Mouse (Mus musculus) hindbrain, embryonic 11.5 days (tissue): ENCODE results near the gene Zfp787. TPM values are rescaled to one million over a fixed set of nuclear protein-coding genes. Genes with fewer than 3 reads are reported as not detected.

Source experiments
- ATAC-seq: fragments of 200-750 bp; cut with Nextera tagmentation; 2 replicates; pipeline ENCODE4 v1.8.0; 2017; ENCODE audit warnings: mild to moderate bottlenecking, moderate TSS enrichment, moderate library complexity; ENCODE audit not compliant: low FRiP score
- DNase-seq: peaks from one replicate; pipeline ENCODE4 v3.0.0-alpha.2; 2015; ENCODE audit warnings: low spot score
- H3K27ac ChIP-seq: fragments of 300-500 bp; sonication (generic); 2 replicates; pipeline ENCODE4 v1.5.1; 2014; ENCODE audit warnings: mild to moderate bottlenecking, low read depth, low read length
- H3K27me3 ChIP-seq: fragments of 300-500 bp; sonication (generic); 2 replicates; pipeline ENCODE4 v1.6.1; 2014; ENCODE audit warnings: mild to moderate bottlenecking, low read length, moderate library complexity, mixed read lengths; ENCODE audit not compliant: control insufficient read depth, insufficient read depth
- H3K36me3 ChIP-seq: fragments of 300-500 bp; sonication (generic); 2 replicates; pipeline ENCODE4 v1.6.1; 2014; ENCODE audit warnings: mild to moderate bottlenecking, low read length, moderate library complexity, mixed read lengths; ENCODE audit not compliant: control insufficient read depth, insufficient read depth
- H3K4me1 ChIP-seq: fragments of 300-500 bp; sonication (generic); replicated peaks from 2 replicates; pipeline ENCODE4 v1.6.1; 2014; ENCODE audit warnings: low read length, mixed read lengths; ENCODE audit not compliant: control insufficient read depth, insufficient read depth
- H3K4me2 ChIP-seq: fragments of 300-500 bp; sonication (generic); replicated peaks from 2 replicates; pipeline ENCODE4 v1.6.1; 2014; ENCODE audit warnings: mild to moderate bottlenecking, low read depth, low read length
- H3K4me3 ChIP-seq: fragments of 300-500 bp; sonication (generic); 2 replicates; pipeline ENCODE4 v1.5.1; 2014; ENCODE audit warnings: low read depth, low read length
- H3K9ac ChIP-seq: fragments of 300-500 bp; sonication (generic); 2 replicates; pipeline ENCODE4 v1.6.1; 2014; ENCODE audit warnings: low read depth, low read length
- H3K9me3 ChIP-seq: fragments of 300-500 bp; sonication (generic); 2 replicates; pipeline ENCODE4 v1.6.1; 2016; ENCODE audit warnings: low read length; ENCODE audit not compliant: control insufficient read depth
- WGBS: fragments of 180-500 bp; shearing (Covaris S2); extraction: QIAGEN DNeasy Blood & Tissue Kit; methylation state at CpG from one replicate; pipeline ENCODE4 v1.1.7; 2014; 5-methylcytosine and 5-hydroxymethylcytosine counted together
- polyA plus RNA-seq: library from polyadenylated mRNA; unstranded; fragments of >200 nt; fragmentation: Nextera tagmentation; extraction: Ambion mirVana; gene quantifications from 2 replicates; pipeline ENCODE4 v1.2.1, GENCODE M21; 2014

The Zfp787 gene
- polyA plus RNA-seq, 1 experiment from 2014 or later, result 11.3 TPM

DNA sequence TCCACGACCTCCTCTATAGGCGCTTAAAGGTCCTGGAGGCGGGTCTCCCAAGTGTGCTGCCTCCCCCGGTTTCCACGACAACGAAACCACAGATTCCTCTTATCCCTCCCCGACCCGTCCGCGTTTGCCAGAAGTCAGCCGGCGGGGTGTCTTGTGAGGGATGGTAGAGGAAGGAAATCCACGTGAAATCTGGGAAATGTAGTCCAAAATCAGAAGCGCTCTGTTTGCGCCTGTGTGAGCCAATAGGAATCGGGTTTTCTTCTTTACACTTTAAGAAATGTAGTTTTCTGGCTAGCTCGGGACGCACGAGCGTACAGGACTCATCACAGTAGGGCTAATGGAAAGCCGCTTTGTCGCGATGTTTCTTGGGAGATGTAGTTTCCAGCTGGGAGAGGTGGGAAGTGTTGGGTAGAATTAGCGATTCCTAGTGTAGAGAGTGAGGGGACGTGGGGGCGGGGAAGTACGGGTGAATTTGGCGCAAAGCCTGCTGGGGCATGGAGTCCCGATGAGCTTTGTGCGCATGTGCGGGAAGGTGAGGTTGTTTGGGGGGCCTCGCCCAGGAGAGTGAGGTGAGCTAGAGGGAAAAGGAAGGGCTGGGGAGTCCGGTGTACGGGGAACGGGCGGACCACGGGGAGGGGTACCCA is 16.3 kb upstream of the Zfp787 start, which contains the start of gene Zfp444:
Gene Zfp444, plus strand, starts transcription at position 221 of the 644 bp plus-strand sequence.
- Histone ChIP-seq H3K9me3 (no peaks in the 10 kb centered on the region), H3K4me1 (peaks cover 4% of the 10 kb centered on the region; the same call in 1 of the 2 replicates), H3K4me2 (peak within 1 kb of the TSS; percentile 65), H3K27ac (peak within 1 kb of the TSS; percentile 30), H3K27me3 (no peaks in the 10 kb centered on the region), H3K36me3 (no peaks in the 10 kb centered on the region), H3K9ac (peak within 1 kb of the TSS; percentile 68), H3K4me3 (peak within 1 kb of the TSS; percentile 69)
- WGBS, result under 1% methylated on average over 37 of the region's 37 CpGs
- ATAC-seq (peak; percentile 97), DNase-seq (peak; percentile 97)

DNA sequence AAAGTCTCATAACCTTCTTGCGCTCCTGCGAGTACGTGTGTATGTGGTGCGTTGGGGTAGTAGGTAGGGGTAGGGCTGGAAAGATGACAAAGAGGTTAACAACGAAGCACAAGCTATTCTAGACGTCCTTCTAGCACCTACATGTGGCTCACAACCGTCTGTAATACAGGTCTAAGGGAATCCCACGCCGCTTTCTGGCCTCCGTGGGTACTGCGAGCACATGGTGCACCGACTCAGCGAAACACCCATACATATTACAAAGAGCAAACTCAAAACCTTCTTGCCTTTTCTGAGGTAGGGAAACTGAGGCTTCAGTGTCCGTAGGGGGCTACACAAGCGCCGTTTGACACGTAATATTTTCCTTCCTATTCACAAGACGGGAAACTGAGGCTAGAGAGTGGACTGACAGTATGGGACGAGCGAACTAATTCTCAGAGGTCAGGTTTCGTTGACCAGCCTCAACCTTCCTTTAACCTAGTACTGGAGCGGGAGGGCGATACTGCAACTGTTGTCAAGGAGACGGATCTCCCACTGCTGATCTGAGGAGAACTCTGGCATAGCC is 15.7 kb upstream of the Zfp787 start:
- H3K9ac ChIP-seq, result peak overlapping the region; percentile 54
- DNase-seq (peak; percentile 71), ATAC-seq (peak; percentile 49)
- H3K4me3 ChIP-seq, result peak overlapping the region; percentile 69
- H3K4me1 ChIP-seq, result peaks cover 4% of the 10 kb centered on the region; the same call in 1 of the 2 replicates
- H3K36me3 ChIP-seq, result no peaks in the 10 kb centered on the region
- under 1% methylated on average over 24 of the region's 24 CpGs for WGBS
- H3K4me2 ChIP-seq, result peak overlapping the region; percentile 43
- H3K27ac ChIP-seq, result peak overlapping the region; percentile 24
- H3K27me3 ChIP-seq, result no peaks in the 10 kb centered on the region
- H3K9me3 ChIP-seq, result no peaks in the 10 kb centered on the region

DNA sequence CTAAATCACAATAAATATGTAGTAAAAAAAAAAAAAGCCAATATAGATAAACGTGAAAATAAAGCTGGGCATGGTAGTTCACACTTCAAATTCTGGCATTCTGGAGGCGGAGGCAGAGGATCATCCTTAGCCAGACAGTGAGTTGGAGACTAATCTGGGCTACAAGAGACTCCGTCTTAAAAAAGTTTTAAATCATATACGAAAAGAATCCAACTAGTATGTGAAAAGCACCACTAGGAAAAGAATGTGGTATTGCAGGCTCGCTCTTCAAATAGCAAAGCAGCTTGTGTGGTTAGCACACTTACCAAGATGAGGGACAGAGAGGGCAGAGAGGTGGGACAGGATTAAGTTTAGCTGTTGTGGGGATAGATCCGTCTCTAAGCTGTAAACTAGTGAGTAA is 15.1 kb upstream of the Zfp787 start:
- WGBS, result 58% methylated on average over 6 of the region's 6 CpGs
- peak overlapping the region; percentile 54; the same call in 1 of the 2 replicates for H3K9ac ChIP-seq

DNA sequence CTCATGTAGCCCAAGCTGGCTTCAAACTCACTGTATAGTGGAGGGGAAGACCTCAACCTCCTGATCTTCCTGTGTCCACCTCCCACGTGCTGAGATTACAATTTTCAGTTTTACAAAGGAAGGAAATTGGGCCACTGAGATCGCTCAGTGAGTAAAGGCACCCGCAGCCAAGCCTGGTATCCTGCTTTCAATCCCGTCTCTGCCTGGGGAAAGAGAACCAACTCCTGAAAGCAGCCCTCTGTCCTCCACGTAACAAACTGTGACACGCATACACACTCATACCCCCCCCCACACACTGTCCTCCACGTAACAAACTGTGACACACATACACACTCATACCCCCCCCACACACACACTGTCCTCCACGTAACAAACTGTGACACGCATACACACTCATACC is 14.6 kb upstream of the Zfp787 start:
- ATAC-seq, result no peak
- Histone ChIP-seq H3K27me3 (no peaks in the 10 kb centered on the region), H3K4me2 (no peak overlapping the region), H3K9ac (no peak overlapping the region), H3K36me3 (no peaks in the 10 kb centered on the region), H3K4me1 (peaks cover 4% of the 10 kb centered on the region; the same call in 1 of the 2 replicates), H3K4me3 (no peak overlapping the region), H3K9me3 (no peaks in the 10 kb centered on the region), H3K27ac (no peak overlapping the region)
- no peak for DNase-seq
- 78% methylated on average over 9 of the region's 9 CpGs for WGBS

More for the DNA sequence above, 15.1 kb upstream of the Zfp787 start:
- H3K36me3 ChIP-seq, result no peaks in the 10 kb centered on the region
- peaks cover 4% of the 10 kb centered on the region; the same call in 1 of the 2 replicates for H3K4me1 ChIP-seq
- no peaks in the 10 kb centered on the region for H3K9me3 ChIP-seq
- peak overlapping the region; percentile 69; the same call in 1 of the 2 replicates for H3K4me3 ChIP-seq
- DNase-seq, result no peak
- no peak for ATAC-seq
- no peaks in the 10 kb centered on the region for H3K27me3 ChIP-seq
- no peak overlapping the region; the same call in 1 of the 2 replicates for H3K27ac ChIP-seq
- H3K4me2 ChIP-seq, result peak overlapping the region; percentile 43

DNA sequence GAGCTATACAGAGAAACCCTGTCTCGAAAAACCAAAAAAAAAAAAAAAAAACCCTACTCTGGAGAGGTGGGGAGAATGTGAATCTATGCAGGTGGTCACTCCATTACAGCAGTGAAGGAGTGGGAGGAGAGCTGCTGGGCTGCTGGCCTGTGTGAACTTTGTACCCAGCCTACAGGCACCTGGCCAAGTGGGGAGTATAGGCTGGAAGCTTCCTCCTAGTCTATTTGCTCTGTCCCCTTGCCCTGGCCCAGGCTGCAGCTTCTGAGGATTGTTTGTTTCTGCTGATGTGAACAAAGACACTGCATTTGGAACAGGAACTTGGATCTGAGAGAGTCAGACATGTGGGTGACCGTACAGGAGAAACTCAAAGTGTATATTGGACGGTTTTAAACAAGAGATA is 13.6 kb upstream of the Zfp787 start:
- no peaks in the 10 kb centered on the region for H3K27me3 ChIP-seq
- H3K27ac ChIP-seq, result no peak overlapping the region
- H3K9me3 ChIP-seq, result no peaks in the 10 kb centered on the region
- H3K36me3 ChIP-seq, result no peaks in the 10 kb centered on the region
- peaks cover 4% of the 10 kb centered on the region; the same call in 1 of the 2 replicates for H3K4me1 ChIP-seq
- DNase-seq (no peak), ATAC-seq (no peak)
- no peak overlapping the region for H3K9ac ChIP-seq
- no peak overlapping the region for H3K4me3 ChIP-seq
- H3K4me2 ChIP-seq, result no peak overlapping the region
- 87% methylated on average over 3 of the region's 3 CpGs for WGBS

DNA sequence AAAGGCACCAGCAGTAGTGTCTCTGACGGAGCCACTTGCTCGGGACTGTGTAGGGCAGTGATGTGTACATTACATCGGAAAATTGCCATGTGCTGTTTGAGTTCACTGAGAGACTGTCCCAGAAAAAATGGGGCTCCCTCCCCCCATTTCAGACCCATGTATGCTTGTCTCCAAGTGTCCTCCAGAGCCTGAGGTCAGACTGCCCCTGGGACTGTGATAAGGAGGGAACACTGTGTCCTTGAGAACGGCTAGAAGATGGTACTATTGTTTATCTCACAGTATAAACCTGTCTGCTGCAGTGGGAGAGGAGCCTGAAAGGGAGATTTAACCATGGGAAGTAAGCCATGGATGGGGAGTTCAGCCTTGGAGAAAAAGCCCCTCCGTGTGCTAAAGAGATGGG is 8.9 kb upstream of the Zfp787 start:
- 77% methylated on average over 5 of the region's 5 CpGs for WGBS
- H3K4me3 ChIP-seq, result no peak overlapping the region
- no peak overlapping the region for H3K4me2 ChIP-seq
- H3K4me1 ChIP-seq, result no peaks in the 10 kb centered on the region
- no peaks in the 10 kb centered on the region for H3K9me3 ChIP-seq
- ATAC-seq (no peak), DNase-seq (no peak)
- H3K9ac ChIP-seq, result no peak overlapping the region
- H3K27ac ChIP-seq, result no peak overlapping the region
- H3K36me3 ChIP-seq, result no peaks in the 10 kb centered on the region
- no peaks in the 10 kb centered on the region for H3K27me3 ChIP-seq

DNA sequence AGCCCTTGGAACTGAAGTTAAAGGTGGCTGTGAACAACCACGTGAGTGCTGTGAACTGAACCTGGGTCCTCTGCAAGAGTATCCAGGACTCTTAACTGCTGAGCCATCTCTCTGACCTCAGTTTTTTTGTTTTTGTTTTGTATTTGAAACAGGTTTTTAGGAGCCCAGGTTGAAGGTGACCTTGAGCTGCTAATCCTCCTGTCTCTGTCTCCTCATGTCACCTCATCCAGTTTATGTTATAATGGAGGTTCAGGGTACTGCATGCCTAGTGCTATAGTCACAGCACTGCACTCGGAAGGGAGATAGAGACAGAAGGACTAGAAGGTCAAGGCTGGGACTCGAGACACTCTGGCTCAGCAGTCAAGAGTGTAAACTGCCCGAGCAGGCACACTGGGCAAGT is 6.4 kb upstream of the Zfp787 start:
- no peak for ATAC-seq
- Histone ChIP-seq H3K9ac (no peak overlapping the region), H3K4me3 (no peak overlapping the region), H3K27ac (no peak overlapping the region), H3K4me2 (no peak overlapping the region), H3K36me3 (no peaks in the 10 kb centered on the region), H3K4me1 (no peaks in the 10 kb centered on the region), H3K9me3 (no peaks in the 10 kb centered on the region), H3K27me3 (no peaks in the 10 kb centered on the region)
- 78% methylated on average over 4 of the region's 4 CpGs for WGBS
- DNase-seq, result no peak

DNA sequence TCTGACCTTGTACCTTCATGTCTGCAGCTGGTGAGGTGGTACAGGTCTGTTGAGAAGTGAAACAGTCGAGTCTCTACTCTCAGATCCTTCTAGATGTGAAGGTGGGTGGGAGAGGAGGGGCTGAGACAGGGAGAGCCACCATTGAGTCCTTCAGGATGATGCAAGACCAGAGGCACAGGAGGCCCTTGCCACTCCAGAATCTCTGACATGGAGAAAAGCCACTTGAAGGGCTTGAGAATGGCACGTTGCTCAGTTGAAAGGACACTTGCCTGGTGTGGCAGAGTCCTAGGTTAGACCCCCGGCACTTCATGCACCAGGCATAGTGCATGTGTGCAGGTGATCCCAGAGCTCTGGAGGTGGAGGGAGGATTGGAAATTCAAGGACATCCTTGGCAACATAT is 5.7 kb upstream of the Zfp787 start:
- no peaks in the 10 kb centered on the region for H3K36me3 ChIP-seq
- no peak for DNase-seq
- no peak for ATAC-seq

DNA sequence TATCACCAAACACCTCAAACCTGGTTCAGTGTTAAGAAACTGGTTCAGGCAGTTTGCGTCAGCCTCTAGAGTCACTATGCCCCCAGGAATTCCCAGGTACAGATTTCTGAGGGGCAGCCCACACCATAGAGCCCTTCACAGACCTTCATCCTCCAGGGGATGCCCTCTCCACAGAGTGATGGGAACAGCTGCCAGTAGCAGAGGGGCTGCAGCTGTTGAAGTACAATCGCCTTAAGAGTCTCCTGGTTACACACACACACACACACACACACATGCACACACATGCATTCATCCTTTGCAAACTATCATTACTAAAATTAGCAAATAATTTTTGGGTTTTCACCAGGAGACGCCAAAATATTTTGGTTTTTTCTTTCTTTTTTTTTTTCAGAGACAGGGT is 3.8 kb upstream of the Zfp787 start:
- 80% methylated on average over 3 of the region's 3 CpGs for WGBS
- Histone ChIP-seq H3K27ac (no peak overlapping the region), H3K4me3 (no peak overlapping the region), H3K36me3 (no peaks in the 10 kb centered on the region), H3K27me3 (no peaks in the 10 kb centered on the region), H3K9ac (no peak overlapping the region), H3K4me2 (no peak overlapping the region), H3K9me3 (no peaks in the 10 kb centered on the region), H3K4me1 (no peaks in the 10 kb centered on the region)
- no peak for ATAC-seq
- DNase-seq, result no peak

More for the DNA sequence above, 5.7 kb upstream of the Zfp787 start:
- Histone ChIP-seq H3K4me3 (no peak overlapping the region), H3K4me1 (no peaks in the 10 kb centered on the region), H3K27me3 (no peaks in the 10 kb centered on the region), H3K9ac (no peak overlapping the region), H3K9me3 (no peaks in the 10 kb centered on the region), H3K27ac (no peak overlapping the region), H3K4me2 (no peak overlapping the region)
- 65% methylated on average over 3 of the region's 3 CpGs for WGBS
